Mouse (Mus musculus) liver, embryonic 13.5 days (tissue): ENCODE data around the gene Rem1. TPM values are rescaled to one million over a fixed set of nuclear protein-coding genes. Genes with fewer than 3 reads are reported as not detected.
A peak's percentile ranks its signal among the peaks of the same experiment; 100 is the strongest.

ENCODE experiments used
- ATAC-seq: fragments of 200-750 bp; cut with Nextera tagmentation; 2 replicates; pipeline ENCODE4 v1.8.0; 2017; ENCODE audit warnings: low read depth, mild to moderate bottlenecking, moderate number of reproducible peaks, moderate library complexity
- DNase-seq: peaks from one replicate; pipeline ENCODE4 v3.0.0; 2022
- H3K27ac ChIP-seq: fragments of 300-500 bp; sonication (generic); 2 replicates; pipeline ENCODE4 v1.5.1; 2015; ENCODE audit warnings: moderate library complexity, mild to moderate bottlenecking, inconsistent platforms
- H3K27me3 ChIP-seq: fragments of 300-500 bp; sonication (generic); 2 replicates; pipeline ENCODE4 v1.6.1; 2015; ENCODE audit warnings: mild to moderate bottlenecking, inconsistent platforms
- H3K36me3 ChIP-seq: fragments of 300-500 bp; sonication (generic); 2 replicates; pipeline ENCODE4 v1.6.1; 2015; ENCODE audit warnings: mild to moderate bottlenecking, inconsistent platforms
- H3K4me1 ChIP-seq: fragments of 300-500 bp; sonication (generic); replicated peaks from 2 replicates; pipeline ENCODE4 v1.6.1; 2015; ENCODE audit warnings: inconsistent platforms
- H3K4me2 ChIP-seq: fragments of 300-500 bp; sonication (generic); 2 replicates; pipeline ENCODE4 v1.6.1; 2015; ENCODE audit warnings: inconsistent platforms, mild to moderate bottlenecking, moderate library complexity
- H3K4me3 ChIP-seq: fragments of 300-500 bp; sonication (generic); replicated peaks from 2 replicates; pipeline ENCODE4 v1.5.1; 2015; ENCODE audit warnings: mild to moderate bottlenecking, inconsistent platforms
- H3K9ac ChIP-seq: fragments of 300-500 bp; sonication (generic); 2 replicates; pipeline ENCODE4 v1.6.1; 2015; ENCODE audit warnings: mild to moderate bottlenecking, inconsistent platforms
- H3K9me3 ChIP-seq: fragments of 300-500 bp; sonication (generic); replicated peaks from 2 replicates; pipeline ENCODE4 v1.6.1; 2016; ENCODE audit warnings: inconsistent platforms
- WGBS: fragments of 180-500 bp; shearing (Covaris S2); methylation state at CpG from one replicate; pipeline ENCODE4 v1.1.7; 2015; ENCODE audit not compliant: insufficient replicate concordance; 5-methylcytosine and 5-hydroxymethylcytosine counted together
- polyA plus RNA-seq: library from polyadenylated mRNA; unstranded; fragments of >200 nt; fragmentation: Nextera tagmentation; extraction: Ambion mirVana; gene quantifications from 2 replicates; pipeline ENCODE4 v1.2.1, GENCODE M21; 2015

Gene Rem1
- polyA plus RNA-seq, 1 experiment from 2014 or later, result 0.89 TPM

- Histone ChIP-seq H3K9me3 (no peaks in the 10 kb centered on the region), H3K27me3 (peaks cover 66% of the 10 kb centered on the region), H3K9ac (no peak overlapping the region), H3K4me2 (no peak overlapping the region), H3K4me3 (no peak overlapping the region), H3K36me3 (no peaks in the 10 kb centered on the region), H3K4me1 (peaks cover 5% of the 10 kb centered on the region; the same call in 1 of the 2 replicates), H3K27ac (no peak overlapping the region)
- 64% methylated on average over 6 of the region's 6 CpGs for WGBS
- DNase-seq (no peak), ATAC-seq (no peak)
Measured at GRCm38 (mm10) chr2:152629904-152630303, 3.2 kb downstream of the Rem1 start.

DNA sequence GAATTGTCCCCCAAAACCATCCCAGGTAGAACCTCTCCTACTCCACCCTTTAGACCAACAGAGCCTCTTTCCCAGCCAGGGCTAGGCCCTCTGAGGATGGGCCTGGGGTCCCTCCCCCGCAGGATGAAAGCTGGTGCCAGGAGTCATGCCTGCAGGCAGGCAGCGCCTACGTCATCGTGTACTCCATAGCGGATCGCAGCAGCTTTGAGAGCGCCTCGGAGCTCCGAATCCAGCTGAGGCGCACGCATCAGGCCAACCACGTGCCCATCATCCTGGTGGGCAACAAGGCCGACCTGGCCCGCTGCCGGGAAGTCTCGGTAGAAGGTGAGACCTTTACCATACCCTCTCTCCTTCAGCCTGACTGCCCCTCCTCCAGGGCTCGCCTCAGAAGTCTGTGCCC, 6.6 kb downstream of the Rem1 start:
- no peaks in the 10 kb centered on the region for H3K9me3 ChIP-seq
- ATAC-seq, result no peak
- no peak overlapping the region for H3K4me2 ChIP-seq
- no peak overlapping the region for H3K9ac ChIP-seq
- no peaks in the 10 kb centered on the region for H3K4me1 ChIP-seq
- H3K27ac ChIP-seq, result no peak overlapping the region
- 38% methylated on average over 17 of the region's 17 CpGs for WGBS
- H3K36me3 ChIP-seq, result no peaks in the 10 kb centered on the region
- H3K27me3 ChIP-seq, result peaks cover 37% of the 10 kb centered on the region
- no peak for DNase-seq
- H3K4me3 ChIP-seq, result no peak overlapping the region

- DNase-seq (no peak), ATAC-seq (no peak)
- Histone ChIP-seq H3K4me2 (no peak overlapping the region), H3K9ac (no peak overlapping the region), H3K4me3 (no peak overlapping the region), H3K4me1 (no peaks in the 10 kb centered on the region), H3K27me3 (peaks cover 28% of the 10 kb centered on the region), H3K27ac (no peak overlapping the region), H3K36me3 (no peaks in the 10 kb centered on the region), H3K9me3 (no peaks in the 10 kb centered on the region)
- 68% methylated on average over 29 of the region's 29 CpGs for WGBS
Measured at GRCm38 (mm10) chr2:152634311-152634710, 7.6 kb downstream of the Rem1 start.

GRCm38 (mm10) chr2:152636246-152637005, 9.7 kb downstream of the Rem1 start:
- H3K4me2 ChIP-seq, result no peak overlapping the region
- peak overlapping the region; percentile 55 for H3K27ac ChIP-seq
- no peak overlapping the region for H3K9ac ChIP-seq
- H3K4me3 ChIP-seq, result no peak overlapping the region
- H3K36me3 ChIP-seq, result no peaks in the 10 kb centered on the region
- DNase-seq (no peak), ATAC-seq (peak; percentile 39; the same call in 1 of the 2 replicates)
- peaks cover 18% of the 10 kb centered on the region for H3K27me3 ChIP-seq
- no peaks in the 10 kb centered on the region for H3K4me1 ChIP-seq
- no peaks in the 10 kb centered on the region for H3K9me3 ChIP-seq
- WGBS, result 42% methylated on average over 23 of the region's 23 CpGs

- Histone ChIP-seq H3K9me3 (no peaks in the 10 kb centered on the region), H3K4me1 (no peaks in the 10 kb centered on the region), H3K36me3 (no peaks in the 10 kb centered on the region), H3K4me2 (no peak overlapping the region), H3K27ac (peak overlapping the region; percentile 55; the same call in 1 of the 2 replicates), H3K4me3 (no peak overlapping the region), H3K27me3 (peaks cover 18% of the 10 kb centered on the region), H3K9ac (no peak overlapping the region)
- ATAC-seq (no peak), DNase-seq (no peak)
- WGBS, result 57% methylated on average over 6 of the region's 6 CpGs
Measured at GRCm38 (mm10) chr2:152637006-152637322, 10.2 kb downstream of the Rem1 start.

DNA sequence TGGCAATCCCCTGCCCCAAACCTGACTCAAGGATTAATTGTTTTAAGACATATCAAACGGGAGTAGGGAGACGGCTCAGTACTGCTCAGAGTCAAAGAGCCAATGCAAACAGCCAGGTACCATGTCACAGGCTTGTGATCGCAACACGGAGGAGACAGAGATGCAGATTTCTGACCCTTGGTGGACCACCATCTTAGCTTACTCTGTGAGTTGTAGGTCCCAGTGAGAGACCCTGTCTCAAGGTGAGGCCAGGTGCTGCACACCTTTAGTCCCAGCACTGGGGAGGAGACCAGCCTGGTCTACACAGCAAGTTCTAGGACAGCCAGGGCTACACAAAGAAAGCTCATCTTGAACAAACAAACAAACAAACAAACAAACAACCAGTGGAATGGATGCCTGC, 10.6 kb downstream of the Rem1 start:
- Histone ChIP-seq H3K4me2 (no peak overlapping the region), H3K9me3 (no peaks in the 10 kb centered on the region), H3K4me1 (no peaks in the 10 kb centered on the region), H3K36me3 (no peaks in the 10 kb centered on the region), H3K27me3 (peaks cover 18% of the 10 kb centered on the region), H3K27ac (no peak overlapping the region), H3K9ac (no peak overlapping the region), H3K4me3 (no peak overlapping the region)
- WGBS, result 74% methylated on average over 4 of the region's 4 CpGs
- DNase-seq (no peak), ATAC-seq (no peak)

DNA sequence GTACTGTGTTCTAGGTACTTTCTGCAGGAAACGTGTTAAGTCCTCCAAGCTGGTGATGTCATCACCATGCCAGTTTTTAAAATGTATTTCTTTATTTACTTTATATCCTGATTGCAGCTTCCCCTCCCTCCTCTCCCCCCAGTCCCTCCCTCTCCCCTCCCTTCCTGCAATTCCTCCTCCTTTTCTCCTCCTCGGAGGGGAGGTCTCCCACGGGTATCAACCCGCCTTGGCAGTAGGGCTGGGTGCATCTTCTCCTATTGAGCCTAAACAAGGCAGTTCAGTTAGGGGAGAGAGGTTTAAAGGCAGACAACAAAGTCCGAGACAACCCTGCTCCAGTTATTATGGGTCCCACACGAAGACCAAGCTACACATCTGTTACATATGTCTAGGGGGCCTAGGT, 12.1 kb downstream of the Rem1 start:
- 60% methylated on average over 6 of the region's 6 CpGs for WGBS
- H3K27ac ChIP-seq, result 0 out of 2 replicates have a peak overlapping the region, but pooled peaks have one; percentile 2
- DNase-seq (no peak), ATAC-seq (no peak)
- H3K4me2 ChIP-seq, result no peak overlapping the region
- H3K36me3 ChIP-seq, result no peaks in the 10 kb centered on the region
- H3K4me1 ChIP-seq, result no peaks in the 10 kb centered on the region
- no peaks in the 10 kb centered on the region for H3K9me3 ChIP-seq
- H3K27me3 ChIP-seq, result peaks cover 11% of the 10 kb centered on the region
- no peak overlapping the region for H3K9ac ChIP-seq
- no peak overlapping the region for H3K4me3 ChIP-seq

DNA sequence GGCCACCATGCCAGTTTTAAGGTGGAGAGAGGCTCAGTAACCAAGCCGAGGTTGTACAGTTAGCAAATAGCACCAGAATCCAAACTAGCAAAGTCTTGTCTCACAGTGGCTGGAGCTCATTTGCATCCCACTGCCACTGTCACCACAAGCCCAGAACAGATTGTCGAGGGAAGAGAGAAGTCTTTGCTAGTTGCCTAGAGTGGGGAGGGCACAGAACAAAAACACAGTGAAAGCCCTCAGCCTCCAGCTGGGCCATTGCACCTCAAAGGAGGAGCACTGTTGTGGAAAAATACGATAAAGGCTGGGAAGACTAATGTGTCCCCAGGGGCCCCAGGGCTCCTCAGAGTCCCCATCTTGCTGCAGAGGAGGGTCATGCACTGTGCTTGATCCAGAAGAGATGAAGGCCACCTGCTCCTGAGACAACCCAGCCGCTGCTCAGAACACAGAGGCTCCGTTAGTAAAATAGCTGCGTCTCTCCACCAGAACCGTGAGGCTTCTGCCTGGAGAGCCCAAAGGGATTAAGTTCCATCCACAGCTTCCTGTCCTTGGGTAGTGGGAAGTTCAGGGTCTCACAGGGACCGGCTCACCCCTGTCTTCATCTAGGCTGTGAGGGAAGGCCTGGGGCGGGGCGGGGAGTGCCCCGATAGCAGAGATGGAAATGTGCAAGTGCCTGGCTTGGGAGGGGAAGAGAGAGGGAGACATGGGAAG, 12.8 kb downstream of the Rem1 start:
- Histone ChIP-seq H3K4me3 (no peak overlapping the region), H3K9ac (no peak overlapping the region), H3K36me3 (no peaks in the 10 kb centered on the region), H3K27ac (peak overlapping the region; percentile 50; the same call in 1 of the 2 replicates), H3K27me3 (peaks cover 7% of the 10 kb centered on the region), H3K9me3 (no peaks in the 10 kb centered on the region), H3K4me2 (no peak overlapping the region), H3K4me1 (no peaks in the 10 kb centered on the region)
- 41% methylated on average over 11 of the region's 11 CpGs for WGBS
- ATAC-seq, result no peak
- DNase-seq, result no peak

GRCm38 (mm10) chr2:152652901-152653620, 26.3 kb downstream of the Rem1 start:
- H3K4me1 ChIP-seq, result 0 out of 2 replicates have a peak, but pooled peaks cover 4% of the 10 kb centered on the region
- H3K36me3 ChIP-seq, result no peaks in the 10 kb centered on the region
- H3K4me2 ChIP-seq, result no peak overlapping the region
- H3K9me3 ChIP-seq, result no peaks in the 10 kb centered on the region
- H3K9ac ChIP-seq, result no peak overlapping the region
- 47% methylated on average over 10 of the region's 10 CpGs for WGBS
- DNase-seq (no peak), ATAC-seq (no peak)
- H3K4me3 ChIP-seq, result no peak overlapping the region
- no peak overlapping the region for H3K27ac ChIP-seq
- H3K27me3 ChIP-seq, result no peaks in the 10 kb centered on the region

GRCm38 (mm10) chr2:152653874-152654715, 27.3 kb downstream of the Rem1 start:
- H3K36me3 ChIP-seq, result no peaks in the 10 kb centered on the region
- H3K9ac ChIP-seq, result no peak overlapping the region
- no peak overlapping the region for H3K27ac ChIP-seq
- DNase-seq (no peak), ATAC-seq (no peak)
- H3K4me3 ChIP-seq, result no peak overlapping the region
- 0 out of 2 replicates have a peak, but pooled peaks cover 4% of the 10 kb centered on the region for H3K4me1 ChIP-seq
- no peaks in the 10 kb centered on the region for H3K9me3 ChIP-seq
- WGBS, result 31% methylated on average over 14 of the region's 14 CpGs
- H3K27me3 ChIP-seq, result no peaks in the 10 kb centered on the region
- H3K4me2 ChIP-seq, result no peak overlapping the region

GRCm38 (mm10) chr2:152657398-152657797, 30.6 kb downstream of the Rem1 start:
- WGBS, result 43% methylated on average over 10 of the region's 10 CpGs
- H3K4me1 ChIP-seq, result 0 out of 2 replicates have a peak, but pooled peaks cover 4% of the 10 kb centered on the region
- DNase-seq, result no peak

More at GRCm38 (mm10) chr2:152657398-152657797, 30.6 kb downstream of the Rem1 start:
- Histone ChIP-seq H3K9me3 (no peaks in the 10 kb centered on the region), H3K4me2 (no peak overlapping the region), H3K27me3 (no peaks in the 10 kb centered on the region), H3K9ac (no peak overlapping the region), H3K36me3 (no peaks in the 10 kb centered on the region), H3K27ac (no peak overlapping the region), H3K4me3 (no peak overlapping the region)
- ATAC-seq, result no peak
